Mouse (Mus musculus): ENCODE results near the gene Nrm. TPM values are rescaled to one million over a fixed set of nuclear protein-coding genes. Genes with fewer than 3 reads are reported as not detected.

Gene Nrm
- 37.7 and 48.1 TPM in 2 replicates for total RNA-seq (2023)

DNA sequence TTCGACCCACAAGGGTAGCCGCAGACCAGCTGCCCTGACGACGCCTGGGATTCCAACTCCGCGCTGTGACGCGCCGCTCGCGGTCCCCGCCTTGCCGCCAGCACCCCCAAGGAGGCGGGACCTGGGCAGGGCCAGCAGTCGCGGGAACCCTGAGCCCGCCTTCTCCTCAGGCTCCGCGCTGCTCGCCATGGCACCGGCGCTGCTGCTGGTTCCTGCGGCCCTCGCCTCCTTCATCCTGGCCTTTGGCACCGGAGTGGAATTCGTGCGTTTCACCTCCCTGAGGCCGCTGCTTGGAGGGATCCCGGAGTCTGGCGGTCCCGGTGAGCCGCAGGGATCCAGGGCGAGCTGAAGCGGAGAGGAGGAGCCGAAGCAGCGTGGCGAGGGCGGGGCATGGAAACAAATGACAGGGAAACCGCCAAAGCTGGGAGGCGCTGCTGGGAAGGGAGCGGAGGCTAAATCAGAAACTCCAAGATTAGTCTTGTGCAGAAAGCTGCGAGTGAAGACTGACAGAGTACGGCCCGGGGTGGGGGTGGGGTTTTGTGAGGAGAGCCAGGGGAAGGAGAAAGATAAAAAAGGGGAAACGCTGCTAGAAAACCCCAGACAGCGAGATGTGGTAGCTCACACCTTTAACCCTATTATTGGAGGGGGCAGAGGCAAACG, at the start of gene Nrm:
Gene Nrm, plus strand, starts transcription at position 121 of the 660 bp plus-strand sequence.

DNA sequence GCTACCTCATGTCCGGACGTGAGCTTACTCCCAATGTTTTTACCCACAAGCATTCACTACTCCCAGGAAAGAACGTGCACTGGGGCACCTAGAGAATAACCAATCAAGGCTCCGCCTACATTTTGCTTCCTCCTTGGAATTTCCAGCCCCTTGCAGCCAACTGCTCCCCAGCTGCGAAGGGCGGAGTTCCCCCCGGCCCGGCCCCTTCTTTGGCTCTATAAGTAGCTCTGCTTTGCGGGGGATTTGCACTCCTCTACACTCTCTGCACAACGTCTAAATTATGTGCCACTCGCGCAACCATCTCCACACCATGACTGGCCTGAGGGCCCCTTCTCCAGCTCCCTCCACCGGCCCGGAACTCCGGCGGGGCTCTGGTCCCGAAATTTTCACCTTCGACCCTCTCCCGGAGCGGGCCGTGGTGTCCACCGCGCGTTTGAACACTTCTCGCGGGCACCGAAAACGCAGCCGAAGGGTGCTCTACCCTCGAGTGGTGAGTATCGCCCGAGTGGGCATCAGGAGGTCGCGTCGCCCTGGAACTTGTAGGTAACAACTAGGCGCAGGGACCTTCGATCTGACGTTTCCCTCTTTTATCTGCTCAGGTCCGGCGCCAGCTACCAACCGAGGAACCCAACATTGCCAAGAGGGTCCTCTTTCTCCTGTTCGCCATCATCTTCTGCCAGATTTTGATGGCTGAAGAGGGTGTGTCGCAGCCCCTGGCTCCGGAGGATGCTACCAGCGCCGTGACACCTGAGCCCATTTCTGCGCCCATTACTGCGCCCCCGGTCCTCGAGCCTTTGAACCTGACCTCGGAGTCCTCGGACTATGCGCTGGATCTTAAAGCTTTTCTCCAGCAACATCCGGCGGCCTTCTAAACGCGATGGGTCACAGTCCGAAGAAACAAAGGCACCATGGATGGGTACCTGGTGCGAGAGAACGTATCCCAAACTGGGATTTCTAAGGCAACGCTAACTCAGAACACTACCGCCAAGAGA, 39.4 kb upstream of the Nrm start, which contains the start of gene Ier3:
Gene Ier3, plus strand, starts transcription at position 246 of the 992 bp plus-strand sequence.

DNA sequence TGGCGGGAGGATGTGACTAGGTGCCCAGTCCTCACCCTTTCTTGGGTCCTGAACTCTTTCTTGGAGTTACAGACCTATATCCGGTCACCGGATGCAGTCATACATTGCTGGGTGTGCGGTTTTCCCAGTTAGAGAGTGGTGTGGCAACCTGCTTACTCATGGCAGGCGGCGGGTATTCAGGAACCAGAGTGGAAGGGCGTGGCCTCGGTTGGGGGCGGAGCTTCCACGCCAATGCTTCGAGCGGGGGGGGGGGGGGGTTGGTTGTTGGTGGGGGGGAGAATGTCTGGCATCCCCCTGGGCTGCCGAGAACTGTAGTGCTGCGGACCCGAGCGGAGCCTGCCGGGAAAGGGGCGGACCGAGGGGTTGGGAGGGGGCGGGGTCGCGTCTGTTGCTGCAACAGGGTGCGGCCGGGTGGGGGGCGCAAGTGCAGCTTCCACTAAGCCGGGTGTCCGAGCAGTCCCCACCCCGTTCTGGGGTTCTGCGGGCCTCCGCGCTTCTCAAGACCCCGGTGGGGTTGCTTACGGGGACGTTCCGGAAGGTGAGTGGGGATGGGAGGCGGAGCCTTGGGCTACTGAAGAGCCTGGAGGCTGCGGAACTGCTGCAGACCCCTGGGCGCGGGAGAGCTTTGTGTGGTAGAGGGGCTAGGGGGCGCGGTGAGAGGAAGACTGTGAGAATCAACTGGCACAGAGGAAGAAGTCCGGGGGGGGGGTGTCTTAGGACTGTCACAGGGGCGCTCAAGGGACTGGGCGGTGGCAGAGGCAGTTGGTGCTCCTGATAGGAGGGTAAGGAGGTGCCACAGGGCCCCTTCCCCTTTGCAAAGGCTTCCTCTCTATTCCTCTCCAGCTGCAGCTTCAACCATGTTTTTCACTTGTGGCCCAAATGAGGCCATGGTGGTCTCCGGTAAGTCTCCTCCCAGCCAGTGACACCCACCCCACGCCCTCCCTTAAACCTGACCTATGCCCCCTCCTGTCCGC, 37.9 kb upstream of the Nrm start, which contains the start of gene Flot1:
Gene Flot1, plus strand, starts transcription at position 267 of the 974 bp plus-strand sequence.

DNA sequence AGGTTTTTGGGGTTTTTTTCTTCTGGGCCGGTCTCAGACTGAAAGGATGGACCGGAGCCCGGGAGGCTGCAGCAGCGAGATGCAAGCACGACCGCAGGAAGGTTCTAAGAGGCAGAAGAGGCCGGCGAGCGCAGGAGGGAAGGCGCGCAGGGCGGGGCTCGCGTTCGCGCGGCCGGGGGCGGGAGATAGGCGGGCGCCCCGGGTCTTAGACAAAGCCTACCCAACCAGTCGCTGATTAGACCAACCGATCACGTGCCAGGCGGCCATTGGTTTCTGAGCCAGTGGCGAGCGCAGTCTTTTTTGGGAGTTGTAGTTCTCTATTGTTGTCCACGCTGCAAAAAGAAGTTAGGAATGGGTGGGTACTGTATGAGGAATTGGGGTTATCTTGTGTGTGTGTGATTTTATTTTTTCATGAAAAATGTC, 23.0 kb upstream of the Nrm start, which contains the start of gene Tubb5:
Gene Tubb5, minus strand, starts transcription at position 185 of the 423 bp plus-strand sequence.

DNA sequence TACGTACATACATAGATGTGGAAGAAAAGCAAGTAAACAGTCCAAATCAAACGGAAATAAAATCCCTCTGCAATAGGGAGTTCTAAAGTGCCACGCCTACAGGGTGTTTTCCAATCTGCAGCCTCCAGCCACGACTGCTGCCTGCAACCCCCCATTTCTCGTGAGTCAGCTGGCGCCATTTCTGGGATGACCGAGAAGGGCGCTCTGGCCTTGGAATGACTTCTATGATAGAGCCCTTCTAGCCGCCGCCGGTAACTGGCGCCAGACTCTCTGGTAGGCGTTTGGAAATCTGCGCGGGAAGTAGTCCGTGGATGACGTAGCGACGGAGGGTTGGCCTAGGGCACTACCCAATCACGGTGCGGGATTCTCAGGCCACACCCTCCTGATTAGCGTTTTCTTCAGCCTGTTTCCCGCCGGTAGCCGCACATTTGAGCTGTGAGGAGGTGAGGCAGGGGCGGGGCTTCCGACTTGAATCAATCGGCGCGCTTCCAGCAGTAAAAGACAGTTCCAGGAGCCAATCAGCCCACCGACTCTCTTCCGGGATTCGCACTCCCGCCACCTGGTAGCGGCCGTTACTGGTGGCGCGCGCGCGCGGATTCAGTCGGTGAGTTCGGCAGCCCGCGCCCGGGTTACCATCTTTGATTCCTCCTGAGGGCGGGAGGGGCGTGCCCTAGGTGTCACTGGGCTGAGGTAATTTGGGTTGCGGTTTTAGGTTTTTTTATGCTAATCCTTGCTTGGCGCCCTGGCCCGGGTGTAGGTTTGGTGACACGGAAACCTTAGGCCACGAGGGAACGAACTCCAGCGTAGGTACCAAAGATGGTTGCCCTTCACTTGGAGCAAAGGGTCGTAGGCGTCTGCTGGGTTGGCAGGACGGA, 19.8 kb upstream of the Nrm start, which contains the start of gene Mdc1:
Gene Mdc1, plus strand, starts transcription at position 440 of the 875 bp plus-strand sequence.

DNA sequence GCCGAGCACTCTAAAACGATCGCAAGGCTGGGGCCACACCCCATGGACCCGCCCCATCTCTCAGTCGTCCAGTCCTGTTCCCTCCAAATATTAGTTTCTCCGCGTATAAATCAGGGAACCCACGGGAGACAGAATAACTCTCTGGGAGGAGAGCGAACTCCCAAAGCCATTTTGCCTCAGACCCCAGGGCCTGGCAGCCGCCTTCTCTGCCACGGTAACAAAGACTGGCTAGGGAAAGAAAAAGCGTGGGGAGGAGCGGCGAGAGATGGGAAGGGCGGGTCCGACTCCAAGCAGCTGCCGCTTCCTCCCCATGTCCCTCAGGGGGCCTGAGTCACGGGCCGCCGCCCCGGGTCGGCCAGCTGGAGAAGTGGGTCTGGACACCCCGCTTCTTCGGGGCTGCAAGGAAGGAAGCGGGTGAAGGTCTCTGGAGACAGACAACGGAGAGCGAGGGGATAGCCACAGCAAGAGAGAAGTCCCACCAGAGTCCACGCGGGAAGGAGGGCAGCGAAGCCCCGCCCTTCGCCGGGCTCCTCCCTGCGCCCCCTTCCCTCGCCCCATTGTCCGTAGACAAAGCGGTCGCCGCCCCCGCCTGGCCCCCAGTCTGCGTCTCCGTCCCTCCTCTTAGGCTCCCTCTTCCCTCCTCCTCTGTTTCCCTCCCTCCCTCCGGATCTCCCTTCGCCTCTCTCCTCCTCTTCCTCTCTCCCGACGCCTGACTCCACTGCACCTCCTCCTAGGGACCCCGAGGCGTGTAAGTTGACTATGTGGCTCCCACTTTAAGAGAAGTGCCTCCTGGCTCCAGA, 4.6 kb downstream of the Nrm start, which contains the start of gene Ppp1r18:
Gene Ppp1r18, plus strand, starts transcription at position 113 of the 800 bp plus-strand sequence.

DNA sequence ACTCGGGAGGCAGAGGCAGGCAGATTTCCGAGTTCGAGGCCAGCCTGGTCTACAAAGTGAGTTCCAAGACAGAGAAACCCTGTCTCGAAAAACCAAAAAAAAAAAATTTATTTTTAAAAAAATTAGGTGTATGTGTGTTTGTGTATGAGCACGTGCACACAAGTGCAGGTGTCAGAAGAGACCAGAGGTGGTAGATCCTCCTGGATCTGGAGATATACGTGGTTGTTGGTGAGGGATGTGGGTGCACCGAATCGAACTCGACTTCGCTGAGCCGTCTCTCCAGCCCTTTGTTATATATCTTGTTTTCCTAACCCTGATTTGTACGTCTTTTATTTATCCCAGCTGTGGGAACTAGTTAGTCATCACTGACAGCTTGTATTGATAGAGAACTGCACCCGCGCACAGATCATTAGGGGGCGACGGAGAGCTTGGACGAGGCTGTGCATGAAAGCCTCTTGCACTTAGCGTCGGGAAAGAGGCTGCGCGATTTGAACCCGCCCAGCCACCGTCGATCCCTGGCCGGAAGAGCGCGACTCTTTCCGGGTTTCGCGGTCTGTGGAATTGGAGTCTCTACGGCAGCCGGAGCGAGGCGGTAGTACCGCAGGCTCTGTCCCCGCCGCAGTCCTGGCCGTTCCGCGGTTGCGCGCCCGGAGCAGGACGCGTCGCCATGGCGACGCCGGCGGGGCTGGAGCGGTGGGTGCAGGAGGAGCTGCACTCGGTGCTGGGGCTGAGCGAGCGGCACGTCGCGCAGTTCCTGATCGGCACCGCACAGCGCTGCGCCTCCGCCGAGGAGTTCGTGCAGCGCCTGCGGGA, 18.3 kb downstream of the Nrm start, which contains the start of gene Dhx16:
Gene Dhx16, plus strand, starts transcription at position 575 of the 813 bp plus-strand sequence.

DNA sequence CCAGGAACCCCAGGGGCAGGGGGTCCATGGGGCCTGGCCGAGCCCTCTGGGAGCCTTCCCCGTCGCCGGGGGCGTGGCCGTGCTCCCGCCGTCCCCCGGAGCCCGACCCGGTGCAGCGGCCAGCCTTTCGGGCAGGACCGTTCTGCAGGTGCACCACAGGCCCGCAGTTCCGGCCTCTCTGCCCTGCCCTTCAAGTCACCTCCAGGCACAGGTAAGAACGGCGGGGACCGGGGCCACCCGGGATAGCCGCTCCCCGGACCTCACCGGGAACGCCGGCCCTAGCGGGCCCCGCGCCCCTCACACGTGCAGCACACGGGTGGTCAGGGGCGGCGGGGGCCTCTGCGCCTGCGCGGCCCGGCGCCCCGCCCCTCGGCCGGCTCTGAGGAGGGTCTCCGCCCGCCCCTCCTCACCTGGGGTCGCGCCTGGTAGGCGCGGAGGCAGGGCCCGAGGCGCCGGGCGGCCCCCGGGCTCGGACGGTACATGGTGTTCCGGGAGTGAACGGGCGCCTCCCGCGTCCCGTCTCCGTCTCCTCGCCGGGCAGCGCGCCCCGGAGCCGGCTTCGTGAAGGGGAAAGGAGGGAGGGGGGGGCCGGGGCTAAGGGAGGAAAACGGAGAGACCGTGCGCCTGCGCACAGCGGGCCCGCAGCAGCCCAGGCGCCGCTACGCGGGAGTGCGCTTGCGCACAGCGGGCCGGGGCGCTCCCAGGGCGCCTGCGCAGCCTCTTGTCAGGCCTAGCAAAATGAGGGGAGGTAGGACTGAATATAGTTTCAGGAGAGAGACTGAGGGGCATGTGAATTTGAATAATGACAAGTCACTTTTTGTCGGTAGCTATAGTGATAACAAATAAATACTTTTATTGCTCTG, 35.9 kb downstream of the Nrm start, which contains the start of gene 2310061I04Rik:
Gene 2310061I04Rik, minus strand, starts transcription at position 651 of the 863 bp plus-strand sequence.

DNA sequence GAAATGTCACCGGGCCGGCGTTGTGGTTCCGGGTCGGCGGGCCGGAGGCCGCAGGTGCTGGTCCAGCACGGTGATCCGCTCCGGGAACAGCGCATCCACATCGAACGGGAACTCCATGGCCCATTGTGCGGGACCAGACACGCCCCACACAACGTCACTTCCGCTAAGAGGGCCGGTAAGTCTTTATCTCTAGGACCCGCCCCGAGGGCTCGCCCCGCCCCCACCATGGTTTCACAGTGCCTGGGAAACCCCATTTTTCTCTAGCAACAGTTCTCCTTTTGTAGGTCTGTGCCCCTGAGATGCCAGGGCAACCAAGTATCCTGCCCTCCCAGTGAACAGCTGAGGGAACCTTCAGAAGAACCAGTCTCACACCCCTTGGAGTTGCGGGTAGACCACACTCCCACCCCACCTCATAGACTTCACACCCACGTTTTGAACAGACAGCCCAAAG, 48.8 kb downstream of the Nrm start, which contains the start of gene Atat1:
Gene Atat1, minus strand, starts transcription at position 157 of the 451 bp plus-strand sequence.

Other genes starting within 250 kb of the Nrm start
- not detected in 2 replicates for gene Gm9573, start 234.7 kb upstream of the Nrm start, total RNA-seq (2023)
- not detected in 2 replicates for gene Mucl3, start 217.6 kb upstream of the Nrm start, total RNA-seq (2023)
- 5.3 and 11.6 TPM in 2 replicates for gene Vars2, start 193.7 kb upstream of the Nrm start, total RNA-seq (2023)
- gene Gtf2h4, start 187.6 kb upstream of the Nrm start, total RNA-seq (2023) = 4.2 and 5.6 TPM in 2 replicates
- gene Ddr1, start 156.7 kb upstream of the Nrm start, total RNA-seq (2023) = 0.13 and 0.25 TPM in 2 replicates
- 146 and 161 TPM in 2 replicates for gene Ier3, start 39.6 kb upstream of the Nrm start, total RNA-seq (2023)
- 177 and 218 TPM in 2 replicates for gene Flot1, start 38.1 kb upstream of the Nrm start, total RNA-seq (2023)
- 358 and 363 TPM in 2 replicates for gene Tubb5, start 23.0 kb upstream of the Nrm start, total RNA-seq (2023)
- 19.8 and 27.4 TPM in 2 replicates for gene Mdc1, start 19.8 kb upstream of the Nrm start, total RNA-seq (2023)
- gene Ppp1r18, start 4.3 kb downstream of the Nrm start, total RNA-seq (2023) = 276 and 319 TPM in 2 replicates
- gene Dhx16, start 18.5 kb downstream of the Nrm start, total RNA-seq (2023) = 54.5 and 72.8 TPM in 2 replicates
- 11.3 and 14.5 TPM in 2 replicates for gene 2310061I04Rik, start 36.1 kb downstream of the Nrm start, total RNA-seq (2023)
- gene Atat1, start 48.8 kb downstream of the Nrm start, total RNA-seq (2023) = 10.8 and 12.3 TPM in 2 replicates
- gene Mrps18b, start 55.1 kb downstream of the Nrm start, total RNA-seq (2023) = 18.8 and 24.2 TPM in 2 replicates
- 65.3 and 65.4 TPM in 2 replicates for gene Ppp1r10, start 55.1 kb downstream of the Nrm start, total RNA-seq (2023)
- gene Abcf1, start 108.4 kb downstream of the Nrm start, total RNA-seq (2023) = 66.5 and 97.8 TPM in 2 replicates
- 43.4 and 73.5 TPM in 2 replicates for gene Gnl1, start 118.5 kb downstream of the Nrm start, total RNA-seq (2023)
- 26.3 and 32.8 TPM in 2 replicates for gene Prr3, start 118.9 kb downstream of the Nrm start, total RNA-seq (2023)
- 37.5 and 37.7 TPM in 2 replicates for gene H2-T24, start 159.2 kb downstream of the Nrm start, total RNA-seq (2023)
- 151 and 156 TPM in 2 replicates for gene H2-T23, start 171.5 kb downstream of the Nrm start, total RNA-seq (2023)
- gene H2-T22, start 181.4 kb downstream of the Nrm start, total RNA-seq (2023) = 31.0 and 31.3 TPM in 2 replicates
- gene Gm6034, start 181.6 kb downstream of the Nrm start, total RNA-seq (2023) = 0.29 TPM in 1 of 2 replicates, not detected in the other
- gene Gm11127, start 197.1 kb downstream of the Nrm start, total RNA-seq (2023) = 34.1 and 46.2 TPM in 2 replicates